Mouse (Mus musculus): ENCODE results near the gene Gtf2ird1. TPM values are rescaled to one million over a fixed set of nuclear protein-coding genes. Genes with fewer than 3 reads are reported as not detected.

Gtf2ird1 gene
- total RNA-seq, 2 experiments from 2014 or later, result 38.5 to 57.8 TPM

Small RNA genes lying within 50 kb of the gene (microRNA-seq; reads per million reads assigned to microRNA genes)
- gene Gm26340 (not detected), gene Mir3965 (not detected)

Other genes starting within 250 kb of the Gtf2ird1 start
- gene Ncf1, start 227.1 kb downstream of the Gtf2ird1 start, total RNA-seq (2021), result 1 to 10 TPM; 6.5 to 7.2 TPM
- gene Gtf2i, start 142.0 kb downstream of the Gtf2ird1 start, total RNA-seq (2021), result 100 to 1,000 TPM; 212 to 223 TPM
- 100 to 1,000 TPM; 111 TPM for gene Clip2, start 95.7 kb upstream of the Gtf2ird1 start, total RNA-seq (2021)
- gene Syna, start 103.5 kb upstream of the Gtf2ird1 start, total RNA-seq (2021), result under 1 TPM; 0.15 to 0.18 TPM
- 10 to 100 TPM; 54.7 to 66.9 TPM for gene Rfc2, start 124.7 kb upstream of the Gtf2ird1 start, total RNA-seq (2021)
- 1 to 10 TPM; 2.1 to 2.8 TPM for gene Lat2, start 158.3 kb upstream of the Gtf2ird1 start, total RNA-seq (2021)
- gene Eif4h, start 182.8 kb upstream of the Gtf2ird1 start, total RNA-seq (2021), result 100 to 1,000 TPM; 317 to 353 TPM
- 10 to 100 TPM; 63.2 to 71.6 TPM for gene Limk1, start 231.9 kb upstream of the Gtf2ird1 start, total RNA-seq (2021)

All from left cerebral cortex, postnatal 36 days (tissue).